Mouse (Mus musculus) midbrain, embryonic 11.5 days (tissue): ENCODE data around the gene Mtus2. TPM values are rescaled to one million over a fixed set of nuclear protein-coding genes. Genes with fewer than 3 reads are reported as not detected.

Experiments used
- ATAC-seq: fragments of 200-750 bp; cut with Nextera tagmentation; 2 replicates; pipeline ENCODE4 v1.8.0; 2017; ENCODE audit warnings: moderate TSS enrichment, moderate library complexity; ENCODE audit not compliant: low FRiP score
- DNase-seq: peaks from one replicate; pipeline ENCODE4 v3.0.0; 2015; ENCODE audit warnings: low spot score; ENCODE audit errors: missing footprints
- H3K27ac ChIP-seq: fragments of 300-500 bp; sonication (generic); 2 replicates; pipeline ENCODE4 v1.5.1; 2014; ENCODE audit warnings: low read depth, low read length
- H3K27me3 ChIP-seq: fragments of 300-500 bp; sonication (generic); 2 replicates; pipeline ENCODE4 v1.6.1; 2014; ENCODE audit warnings: mild to moderate bottlenecking, low read length, moderate library complexity, mixed read lengths; ENCODE audit not compliant: control insufficient read depth, insufficient read depth
- H3K36me3 ChIP-seq: fragments of 300-500 bp; sonication (generic); 2 replicates; pipeline ENCODE4 v1.6.1; 2014; ENCODE audit warnings: mild to moderate bottlenecking, low read length, moderate library complexity, mixed read lengths; ENCODE audit not compliant: control insufficient read depth, insufficient read depth
- H3K4me1 ChIP-seq: fragments of 300-500 bp; sonication (generic); 2 replicates; pipeline ENCODE4 v1.6.1; 2014; ENCODE audit warnings: low read length; ENCODE audit not compliant: control insufficient read depth, insufficient read depth
- H3K4me2 ChIP-seq: fragments of 300-500 bp; sonication (generic); 2 replicates; pipeline ENCODE4 v1.6.1; 2014; ENCODE audit warnings: mild to moderate bottlenecking, moderate library complexity
- H3K4me3 ChIP-seq: fragments of 300-500 bp; sonication (generic); 2 replicates; pipeline ENCODE4 v1.5.1; 2014; ENCODE audit warnings: low read depth, low read length
- H3K9ac ChIP-seq: fragments of 300-500 bp; sonication (generic); 2 replicates; pipeline ENCODE4 v1.6.1; 2014; ENCODE audit warnings: low read length
- H3K9me3 ChIP-seq: fragments of 300-500 bp; sonication (generic); 2 replicates; pipeline ENCODE4 v1.6.1; 2016; ENCODE audit warnings: low read length; ENCODE audit not compliant: control insufficient read depth
- WGBS: fragments of 180-500 bp; shearing (Covaris S2); extraction: QIAGEN DNeasy Blood & Tissue Kit; methylation state at CpG from one replicate; pipeline ENCODE4 v1.1.7; 2014; 5-methylcytosine and 5-hydroxymethylcytosine counted together
- polyA plus RNA-seq: library from polyadenylated mRNA; unstranded; fragments of >200 nt; fragmentation: Nextera tagmentation; extraction: Ambion mirVana; gene quantifications from 2 replicates; pipeline ENCODE4 v1.2.1, GENCODE M21; 2014

Mtus2 gene
- polyA plus RNA-seq, 1 experiment from 2014 or later, result 13.8 TPM

- Histone ChIP-seq H3K9ac (peak overlapping the region; percentile 38; the same call in 1 of the 2 replicates), H3K4me3 (no peak overlapping the region), H3K27me3 (no peaks in the 10 kb centered on the region), H3K27ac (peak overlapping the region; percentile 72), H3K9me3 (no peaks in the 10 kb centered on the region; the same call in 1 of the 2 replicates), H3K4me1 (peaks cover 9% of the 10 kb centered on the region), H3K36me3 (no peaks in the 10 kb centered on the region), H3K4me2 (no peak overlapping the region)
- DNase-seq (no peak), ATAC-seq (peak; percentile 78)
- WGBS, result 37% methylated on average over 9 of the region's 9 CpGs
Observed at GRCm38 (mm10) chr5:148108314-148108713, 151.2 kb downstream of the Mtus2 start.

- Histone ChIP-seq H3K27me3 (no peaks in the 10 kb centered on the region), H3K4me1 (no peaks in the 10 kb centered on the region), H3K4me2 (no peak overlapping the region), H3K9ac (no peak overlapping the region), H3K4me3 (no peak overlapping the region), H3K36me3 (no peaks in the 10 kb centered on the region), H3K9me3 (no peaks in the 10 kb centered on the region), H3K27ac (no peak overlapping the region)
- no peak for ATAC-seq
- no peak for DNase-seq
- 82% methylated on average over 15 of the region's 15 CpGs for WGBS
Observed at GRCm38 (mm10) chr5:148115207-148115817, 158.2 kb downstream of the Mtus2 start.

- H3K4me1 ChIP-seq, result no peaks in the 10 kb centered on the region
- ATAC-seq, result no peak
- H3K27me3 ChIP-seq, result no peaks in the 10 kb centered on the region
- WGBS, result 86% methylated on average over 12 of the region's 12 CpGs
- no peaks in the 10 kb centered on the region for H3K9me3 ChIP-seq
- H3K27ac ChIP-seq, result no peak overlapping the region
- no peak overlapping the region for H3K9ac ChIP-seq
- no peak for DNase-seq
- H3K4me3 ChIP-seq, result no peak overlapping the region
- no peak overlapping the region for H3K4me2 ChIP-seq
- H3K36me3 ChIP-seq, result no peaks in the 10 kb centered on the region
Observed at GRCm38 (mm10) chr5:148124354-148124753, 167.2 kb downstream of the Mtus2 start.

GRCm38 (mm10) chr5:148130691-148131457, 173.8 kb downstream of the Mtus2 start:
- H3K4me1 ChIP-seq, result peaks cover 2% of the 10 kb centered on the region
- ATAC-seq (no peak), DNase-seq (peak; percentile 84)
- H3K4me3 ChIP-seq, result no peak overlapping the region
- 54% methylated on average over 8 of the region's 8 CpGs for WGBS
- H3K4me2 ChIP-seq, result no peak overlapping the region
- no peaks in the 10 kb centered on the region for H3K27me3 ChIP-seq
- H3K36me3 ChIP-seq, result no peaks in the 10 kb centered on the region
- no peak overlapping the region for H3K27ac ChIP-seq
- no peak overlapping the region for H3K9ac ChIP-seq
- H3K9me3 ChIP-seq, result no peaks in the 10 kb centered on the region

DNA sequence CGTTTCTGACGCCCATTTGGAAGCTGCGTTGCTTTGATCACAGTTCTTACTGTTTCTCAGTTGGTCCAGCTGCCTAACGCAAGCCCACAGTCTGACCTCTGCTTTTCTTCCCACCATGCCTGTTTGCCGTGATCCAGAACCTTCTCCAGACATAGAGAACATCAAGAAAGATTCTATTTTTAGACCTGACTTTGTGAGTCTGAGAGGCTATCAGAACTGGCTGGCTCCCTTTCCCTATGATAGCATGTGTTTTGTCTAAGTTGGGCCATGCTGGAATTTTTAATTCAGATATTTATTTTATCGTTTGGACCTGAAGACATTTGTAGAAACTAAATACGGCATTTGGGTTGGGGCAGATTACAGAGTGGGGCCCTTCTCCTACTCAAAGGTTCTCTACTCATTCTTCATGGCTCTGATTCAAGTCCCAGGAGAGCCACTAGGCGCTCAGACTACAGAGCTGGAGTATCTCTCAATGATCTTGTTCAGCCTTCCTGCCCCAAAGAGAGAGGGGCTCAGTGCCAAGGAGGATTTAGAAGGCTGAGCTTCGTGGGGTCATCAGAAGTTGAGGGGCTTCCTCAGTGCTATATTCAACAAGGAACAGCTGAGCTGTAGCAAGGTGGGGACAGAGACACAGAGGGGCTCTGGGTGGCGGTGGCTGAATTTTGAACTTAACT, 174.5 kb downstream of the Mtus2 start:
- DNase-seq, result no peak
- Histone ChIP-seq H3K4me2 (no peak overlapping the region), H3K4me3 (no peak overlapping the region), H3K36me3 (no peaks in the 10 kb centered on the region), H3K4me1 (peaks cover 2% of the 10 kb centered on the region), H3K9ac (no peak overlapping the region), H3K27me3 (no peaks in the 10 kb centered on the region), H3K27ac (no peak overlapping the region), H3K9me3 (no peaks in the 10 kb centered on the region)
- ATAC-seq, result no peak
- 73% methylated on average over 10 of the region's 10 CpGs for WGBS

DNA sequence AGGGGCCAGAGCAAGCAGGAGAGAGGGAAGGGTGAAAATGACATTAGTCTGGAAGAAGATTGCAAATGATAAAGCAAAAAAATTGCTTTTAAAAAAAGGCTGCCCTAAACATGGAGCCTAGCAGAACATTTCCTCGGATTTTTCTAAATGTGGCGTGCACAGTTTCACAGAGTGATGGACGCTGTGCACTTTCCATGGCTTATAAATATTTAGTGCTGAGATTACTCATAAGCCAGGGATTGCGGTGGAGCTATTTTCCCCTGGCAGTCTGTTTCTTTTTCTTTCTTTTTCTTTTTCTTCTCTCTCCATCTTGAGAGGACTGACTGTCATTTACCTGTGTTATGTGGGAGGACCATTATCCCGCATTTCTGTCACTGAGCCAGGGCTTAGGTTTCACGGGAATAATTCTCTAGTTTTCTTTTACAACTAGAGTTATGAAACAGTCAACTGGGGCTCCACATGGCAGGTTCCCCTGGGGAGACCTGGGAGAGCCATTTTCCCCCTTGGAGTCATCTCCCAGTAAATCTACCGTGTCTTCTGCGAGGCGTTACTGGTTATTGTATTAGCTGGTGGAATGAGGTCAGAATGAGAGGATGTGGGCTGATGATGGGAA, 176.4 kb downstream of the Mtus2 start:
- no peaks in the 10 kb centered on the region for H3K27me3 ChIP-seq
- H3K4me1 ChIP-seq, result peaks cover 2% of the 10 kb centered on the region
- no peaks in the 10 kb centered on the region for H3K9me3 ChIP-seq
- DNase-seq (no peak), ATAC-seq (no peak)
- 86% methylated on average over 9 of the region's 9 CpGs for WGBS
- no peak overlapping the region for H3K4me2 ChIP-seq
- H3K36me3 ChIP-seq, result no peaks in the 10 kb centered on the region
- no peak overlapping the region for H3K27ac ChIP-seq
- no peak overlapping the region for H3K4me3 ChIP-seq
- H3K9ac ChIP-seq, result no peak overlapping the region

- H3K27me3 ChIP-seq, result no peaks in the 10 kb centered on the region
- no peaks in the 10 kb centered on the region for H3K4me1 ChIP-seq
- H3K9me3 ChIP-seq, result no peaks in the 10 kb centered on the region
- WGBS, result 90% methylated on average over 3 of the region's 3 CpGs
- no peaks in the 10 kb centered on the region for H3K36me3 ChIP-seq
- H3K4me2 ChIP-seq, result no peak overlapping the region
- DNase-seq (no peak), ATAC-seq (no peak)
- H3K4me3 ChIP-seq, result no peak overlapping the region
- H3K9ac ChIP-seq, result no peak overlapping the region
- H3K27ac ChIP-seq, result no peak overlapping the region
Observed at GRCm38 (mm10) chr5:148141662-148142061, 184.5 kb downstream of the Mtus2 start.

- no peak overlapping the region for H3K4me3 ChIP-seq
- no peak overlapping the region for H3K9ac ChIP-seq
- H3K36me3 ChIP-seq, result no peaks in the 10 kb centered on the region
- no peaks in the 10 kb centered on the region for H3K4me1 ChIP-seq
- no peaks in the 10 kb centered on the region for H3K27me3 ChIP-seq
- peaks cover 3% of the 10 kb centered on the region; the same call in 1 of the 2 replicates for H3K9me3 ChIP-seq
- WGBS, result 78% methylated on average over 12 of the region's 12 CpGs
- H3K4me2 ChIP-seq, result no peak overlapping the region
- DNase-seq (no peak), ATAC-seq (no peak)
- H3K27ac ChIP-seq, result no peak overlapping the region
Observed at GRCm38 (mm10) chr5:148146200-148146823, 189.2 kb downstream of the Mtus2 start.
